Mouse (Mus musculus) layer of hippocampus, adult 6 months (tissue): Measurements from ENCODE around the gene Cdc34. TPM values are rescaled to one million over a fixed set of nuclear protein-coding genes. Genes with fewer than 3 reads are reported as not detected.

Experiments
- long read RNA-seq, 2 experiments: library from polyadenylated mRNA; unstranded; transcript quantifications; one replicate each; pipeline ENCODE4 v2.0.0; 2019 to 2020
- polyA plus RNA-seq: library from polyadenylated mRNA; unstranded; fragments of <200 nt; fragmentation: Nextera tagmentation; gene quantifications from 2 replicates; pipeline ENCODE4 v1.2.3, GENCODE M21; 2021

The Cdc34 gene
- polyA plus RNA-seq: 14.9 TPM in 2 replicates
- long read RNA-seq, experiment 1, transcript Cdc34-201 (5 exons, 1,266 nt): major isoform, 8 of 11 reads
- long read RNA-seq, experiment 1, partial matches to known transcripts: 2 of 11 reads
- long read RNA-seq, experiment 1, other reads (novel, unspliced or antisense): 1 of 11 reads
- long read RNA-seq, experiment 2, partial matches to known transcripts: 0 of 2 reads
- long read RNA-seq, experiment 2, other reads (novel, unspliced or antisense): 1 of 2 reads

GRCm38 (mm10) chr10:79681591-79682245 is at the start of gene Cdc34:
TSS of gene Cdc34 (plus strand) at chr10:79682195.

GRCm38 (mm10) chr10:79637128-79638110 is 44.6 kb upstream of the Cdc34 start, which contains the start of gene Shc2:
TSS of gene Shc2 (minus strand) at chr10:79637918.

GRCm38 (mm10) chr10:79645711-79646110 is 36.3 kb upstream of the Cdc34 start, which contains the start of gene Odf3l2:
TSS of gene Odf3l2 (minus strand) at chr10:79645738.

GRCm38 (mm10) chr10:79664131-79664665 is 17.8 kb upstream of the Cdc34 start, which contains the start of gene Madcam1:
TSS of gene Madcam1 (plus strand) at chr10:79664559.

GRCm38 (mm10) chr10:79668771-79669575 is 13.0 kb upstream of the Cdc34 start, which contains the start of gene Tpgs1:
TSS of gene Tpgs1 (plus strand) at chr10:79669369.

GRCm38 (mm10) chr10:79688720-79689119 is 6.7 kb downstream of the Cdc34 start, which contains the start of gene Gzmm:
TSS of gene Gzmm (plus strand) at chr10:79689020.

GRCm38 (mm10) chr10:79704065-79704969 is 22.3 kb downstream of the Cdc34 start, which contains the start of gene Bsg:
TSS of gene Bsg (plus strand) at chr10:79704491.

GRCm38 (mm10) chr10:79716254-79716987 is 34.4 kb downstream of the Cdc34 start, which contains the start of gene Hcn2:
TSS of gene Hcn2 (plus strand) at chr10:79716634.

Other genes starting within 250 kb of the Cdc34 start
- not detected in 2 replicates for gene Vmn2r83, start 213.5 kb upstream of the Cdc34 start, polyA plus RNA-seq
- 9.8 and 11.2 TPM in 2 replicates for gene Plpp2, start 148.4 kb upstream of the Cdc34 start, polyA plus RNA-seq
- gene Mier2, start 127.0 kb upstream of the Cdc34 start, polyA plus RNA-seq: 21.2 and 25.3 TPM in 2 replicates
- gene Theg, start 94.9 kb upstream of the Cdc34 start, polyA plus RNA-seq: 0.51 and 1.1 TPM in 2 replicates
- gene C2cd4c, start 68.2 kb upstream of the Cdc34 start, polyA plus RNA-seq: 0.78 and 0.80 TPM in 2 replicates
- 2.2 and 2.3 TPM in 2 replicates for gene Shc2, start 44.3 kb upstream of the Cdc34 start, polyA plus RNA-seq
- 0.15 and 0.30 TPM in 2 replicates for gene Odf3l2, start 36.5 kb upstream of the Cdc34 start, polyA plus RNA-seq
- not detected in 2 replicates for gene Madcam1, start 17.6 kb upstream of the Cdc34 start, polyA plus RNA-seq
- 151 and 171 TPM in 2 replicates for gene Tpgs1, start 12.8 kb upstream of the Cdc34 start, polyA plus RNA-seq
- 0.60 and 4.2 TPM in 2 replicates for gene Gzmm, start 6.8 kb downstream of the Cdc34 start, polyA plus RNA-seq
- gene Bsg, start 22.3 kb downstream of the Cdc34 start, polyA plus RNA-seq: 1,334 and 1,835 TPM in 2 replicates
- gene Hcn2, start 34.4 kb downstream of the Cdc34 start, polyA plus RNA-seq: 3.3 and 4.4 TPM in 2 replicates
- 15.8 and 20.0 TPM in 2 replicates for gene Polrmt, start 64.4 kb downstream of the Cdc34 start, polyA plus RNA-seq
- 1.9 and 3.3 TPM in 2 replicates for gene Fgf22, start 72.9 kb downstream of the Cdc34 start, polyA plus RNA-seq
- gene Rnf126, start 84.8 kb downstream of the Cdc34 start, polyA plus RNA-seq: 7.6 and 10.5 TPM in 2 replicates
- gene Fstl3, start 95.1 kb downstream of the Cdc34 start, polyA plus RNA-seq: 0.79 and 0.89 TPM in 2 replicates
- 1.3 and 1.7 TPM in 2 replicates for gene Prss57, start 108.8 kb downstream of the Cdc34 start, polyA plus RNA-seq
- gene Palm, start 111.4 kb downstream of the Cdc34 start, polyA plus RNA-seq: 67.9 and 93.7 TPM in 2 replicates
- 0.15 and 0.28 TPM in 2 replicates for gene Misp, start 138.8 kb downstream of the Cdc34 start, polyA plus RNA-seq
- gene Ptbp1, start 172.2 kb downstream of the Cdc34 start, polyA plus RNA-seq: 17.4 and 20.4 TPM in 2 replicates
- 4.5 and 6.4 TPM in 2 replicates for gene Prtn3, start 192.3 kb downstream of the Cdc34 start, polyA plus RNA-seq
- 35.4 and 44.1 TPM in 2 replicates for gene Plppr3, start 192.4 kb downstream of the Cdc34 start, polyA plus RNA-seq
- gene Elane, start 204.1 kb downstream of the Cdc34 start, polyA plus RNA-seq: not detected in 2 replicates
- not detected in 2 replicates for gene Cfd, start 208.7 kb downstream of the Cdc34 start, polyA plus RNA-seq
- gene Med16, start 226.7 kb downstream of the Cdc34 start, polyA plus RNA-seq: 44.2 and 50.2 TPM in 2 replicates
- not detected in 2 replicates for gene Gm26602, start 228.7 kb downstream of the Cdc34 start, polyA plus RNA-seq
- 4.1 and 4.4 TPM in 2 replicates for gene Kiss1r, start 234.8 kb downstream of the Cdc34 start, polyA plus RNA-seq
- gene R3hdm4, start 239.0 kb downstream of the Cdc34 start, polyA plus RNA-seq: 232 and 239 TPM in 2 replicates
- gene Arid3a, start 244.8 kb downstream of the Cdc34 start, polyA plus RNA-seq: 0.87 and 1.7 TPM in 2 replicates